Mouse (Mus musculus): ENCODE measurements around the gene E2f6. TPM values are rescaled to one million over a fixed set of nuclear protein-coding genes. Genes with fewer than 3 reads are reported as not detected.

E2f6 gene
- polyA plus RNA-seq, 1 experiment from 2014 or later, result 67.6 TPM

- peak; percentile 53 for DNase-seq (ENCODE audit: extremely low spot score, low spot score)
- H3K4me1 ChIP-seq, result peaks cover 65% of the 10 kb centered on the region
- peak overlapping the region; percentile 6; the same call in 1 of the 2 replicates for H3K4me3 ChIP-seq
- WGBS, result 17% methylated on average over 5 of the region's 5 CpGs
- H3K27ac ChIP-seq, result peak overlapping the region; percentile 68
- no peaks in the 10 kb centered on the region for H3K36me3 ChIP-seq (replicated peaks)
- H3K9me3 ChIP-seq, result no peaks in the 10 kb centered on the region
- peaks cover 53% of the 10 kb centered on the region for H3K27me3 ChIP-seq (ENCODE audit: poor library complexity, severe bottlenecking)
Observed at GRCm38 (mm10) chr12:16803956-16804430, 6.8 kb upstream of the E2f6 start.

- Histone ChIP-seq H3K4me1 (peaks cover 51% of the 10 kb centered on the region), H3K27me3 (ENCODE audit: poor library complexity, severe bottlenecking) (peaks cover 68% of the 10 kb centered on the region), H3K36me3 (replicated peaks) (no peaks in the 10 kb centered on the region), H3K9me3 (peaks cover 6% of the 10 kb centered on the region), H3K4me3 (no peak overlapping the region), H3K27ac (no peak overlapping the region)
- peak; percentile 73 for DNase-seq (ENCODE audit: extremely low spot score, low spot score)
- 4% methylated on average over 5 of the region's 5 CpGs for WGBS
Observed at GRCm38 (mm10) chr12:16805511-16805910, 5.3 kb upstream of the E2f6 start.

- 52% methylated on average over 3 of the region's 3 CpGs for WGBS
- H3K27me3 ChIP-seq (ENCODE audit: poor library complexity, severe bottlenecking), result peaks cover 50% of the 10 kb centered on the region
- peaks cover 51% of the 10 kb centered on the region for H3K4me1 ChIP-seq
- H3K36me3 ChIP-seq (replicated peaks), result peaks cover 6% of the 10 kb centered on the region
- DNase-seq (ENCODE audit: extremely low spot score, low spot score), result no peak
- H3K27ac ChIP-seq, result no peak overlapping the region
- no peak overlapping the region for H3K4me3 ChIP-seq
- H3K9me3 ChIP-seq, result peaks cover 8% of the 10 kb centered on the region
Observed at GRCm38 (mm10) chr12:16808045-16808444, 2.7 kb upstream of the E2f6 start.

GRCm38 (mm10) chr12:16811477-16811876 is 714 bp downstream of the E2f6 start:
- WGBS, result 12% methylated on average over 15 of the region's 15 CpGs
- Histone ChIP-seq H3K27ac (peak overlapping the region; percentile 97), H3K4me3 (peak overlapping the region; percentile 84), H3K36me3 (replicated peaks) (peaks cover 39% of the 10 kb centered on the region), H3K9me3 (peaks cover 8% of the 10 kb centered on the region), H3K27me3 (ENCODE audit: poor library complexity, severe bottlenecking) (peaks cover 41% of the 10 kb centered on the region), H3K4me1 (peaks cover 32% of the 10 kb centered on the region)
- peak; percentile 46 for DNase-seq (ENCODE audit: extremely low spot score, low spot score)

- Histone ChIP-seq H3K27ac (no peak overlapping the region), H3K4me1 (peaks cover 22% of the 10 kb centered on the region), H3K27me3 (ENCODE audit: poor library complexity, severe bottlenecking) (no peaks in the 10 kb centered on the region), H3K36me3 (replicated peaks) (peaks cover 93% of the 10 kb centered on the region), H3K4me3 (no peak overlapping the region), H3K9me3 (no peaks in the 10 kb centered on the region)
- DNase-seq (ENCODE audit: extremely low spot score, low spot score), result no peak
- 91% methylated on average over 4 of the region's 4 CpGs for WGBS
Observed at GRCm38 (mm10) chr12:16817147-16817546, 6.4 kb downstream of the E2f6 start.

- Histone ChIP-seq H3K9me3 (no peaks in the 10 kb centered on the region), H3K4me3 (no peak overlapping the region), H3K27ac (peak overlapping the region; percentile 36; the same call in 1 of the 2 replicates), H3K36me3 (replicated peaks) (peaks cover 98% of the 10 kb centered on the region), H3K27me3 (ENCODE audit: poor library complexity, severe bottlenecking) (no peaks in the 10 kb centered on the region), H3K4me1 (peaks cover 12% of the 10 kb centered on the region)
- 65% methylated on average over 11 of the region's 11 CpGs for WGBS
- no peak for DNase-seq (ENCODE audit: extremely low spot score, low spot score)
Observed at GRCm38 (mm10) chr12:16818513-16818912, 7.8 kb downstream of the E2f6 start.

GRCm38 (mm10) chr12:16820761-16821160 is 10.0 kb downstream of the E2f6 start:
- DNase-seq (ENCODE audit: extremely low spot score, low spot score), result no peak
- 83% methylated on average over 7 of the region's 7 CpGs for WGBS
- H3K36me3 ChIP-seq (replicated peaks), result peaks cover 98% of the 10 kb centered on the region
- no peak overlapping the region for H3K4me3 ChIP-seq
- H3K9me3 ChIP-seq, result no peaks in the 10 kb centered on the region
- no peak overlapping the region for H3K27ac ChIP-seq
- H3K4me1 ChIP-seq, result peaks cover 8% of the 10 kb centered on the region
- H3K27me3 ChIP-seq (ENCODE audit: poor library complexity, severe bottlenecking), result no peaks in the 10 kb centered on the region

- Histone ChIP-seq H3K27ac (no peak overlapping the region), H3K36me3 (replicated peaks) (peaks cover 98% of the 10 kb centered on the region), H3K9me3 (no peaks in the 10 kb centered on the region), H3K4me3 (no peak overlapping the region), H3K4me1 (peaks cover 8% of the 10 kb centered on the region), H3K27me3 (ENCODE audit: poor library complexity, severe bottlenecking) (no peaks in the 10 kb centered on the region)
- WGBS, result 94% methylated on average over 10 of the region's 10 CpGs
- DNase-seq (ENCODE audit: extremely low spot score, low spot score), result no peak
Observed at GRCm38 (mm10) chr12:16822181-16822734, 11.5 kb downstream of the E2f6 start.

GRCm38 (mm10) chr12:16823701-16824100 is 12.9 kb downstream of the E2f6 start:
- Histone ChIP-seq H3K36me3 (replicated peaks) (peaks cover 99% of the 10 kb centered on the region), H3K4me1 (peaks cover 3% of the 10 kb centered on the region), H3K4me3 (no peak overlapping the region), H3K9me3 (no peaks in the 10 kb centered on the region), H3K27ac (no peak overlapping the region), H3K27me3 (ENCODE audit: poor library complexity, severe bottlenecking) (no peaks in the 10 kb centered on the region)
- no peak for DNase-seq (ENCODE audit: extremely low spot score, low spot score)
- WGBS, result 92% methylated on average over 1 of the region's 1 CpGs

- H3K36me3 ChIP-seq (replicated peaks), result peaks cover 69% of the 10 kb centered on the region
- no peak overlapping the region for H3K4me3 ChIP-seq
- H3K27ac ChIP-seq, result no peak overlapping the region
- H3K27me3 ChIP-seq (ENCODE audit: poor library complexity, severe bottlenecking), result no peaks in the 10 kb centered on the region
- 0 out of 2 replicates have a peak, but pooled peaks cover 4% of the 10 kb centered on the region for H3K4me1 ChIP-seq
- H3K9me3 ChIP-seq, result no peaks in the 10 kb centered on the region
- no peak for DNase-seq (ENCODE audit: extremely low spot score, low spot score)
- WGBS, result 93% methylated on average over 6 of the region's 6 CpGs
Observed at GRCm38 (mm10) chr12:16828505-16828904, 17.7 kb downstream of the E2f6 start.

- Histone ChIP-seq H3K27me3 (ENCODE audit: poor library complexity, severe bottlenecking) (no peaks in the 10 kb centered on the region), H3K9me3 (no peaks in the 10 kb centered on the region), H3K4me3 (no peak overlapping the region), H3K4me1 (peaks cover 5% of the 10 kb centered on the region; the same call in 1 of the 2 replicates), H3K36me3 (replicated peaks) (peaks cover 56% of the 10 kb centered on the region), H3K27ac (no peak overlapping the region)
- no peak for DNase-seq (ENCODE audit: extremely low spot score, low spot score)
- 84% methylated on average over 2 of the region's 2 CpGs for WGBS
Observed at GRCm38 (mm10) chr12:16829785-16830184, 19.0 kb downstream of the E2f6 start.

GRCm38 (mm10) chr12:16831071-16831470 is 20.3 kb downstream of the E2f6 start:
- DNase-seq (ENCODE audit: extremely low spot score, low spot score), result no peak
- peaks cover 43% of the 10 kb centered on the region for H3K36me3 ChIP-seq (replicated peaks)
- H3K4me1 ChIP-seq, result peaks cover 9% of the 10 kb centered on the region; the same call in 1 of the 2 replicates
- H3K27me3 ChIP-seq (ENCODE audit: poor library complexity, severe bottlenecking), result no peaks in the 10 kb centered on the region
- H3K27ac ChIP-seq, result 0 out of 2 replicates have a peak overlapping the region, but pooled peaks have one; percentile 8
- no peaks in the 10 kb centered on the region for H3K9me3 ChIP-seq
- H3K4me3 ChIP-seq, result no peak overlapping the region
- 73% methylated on average over 4 of the region's 4 CpGs for WGBS

GRCm38 (mm10) chr12:16834701-16835100 is 23.9 kb downstream of the E2f6 start:
- Histone ChIP-seq H3K27me3 (ENCODE audit: poor library complexity, severe bottlenecking) (no peaks in the 10 kb centered on the region), H3K36me3 (replicated peaks) (peaks cover 7% of the 10 kb centered on the region), H3K4me1 (peaks cover 9% of the 10 kb centered on the region; the same call in 1 of the 2 replicates), H3K27ac (no peak overlapping the region), H3K9me3 (peaks cover 14% of the 10 kb centered on the region; the same call in 1 of the 2 replicates), H3K4me3 (no peak overlapping the region)
- 76% methylated on average over 11 of the region's 11 CpGs for WGBS
- no peak for DNase-seq (ENCODE audit: extremely low spot score, low spot score)
